Mouse (Mus musculus) liver, embryonic 15.5 days (tissue): ENCODE measurements at regions not wholly inside any gene's neighbourhood (a gene's known extent, or its start where the extent isn't known, plus 50 kb on each side); places are given as distances from the start of the nearest gene placed in this dataset.

Source experiments
- ATAC-seq: fragments of 200-750 bp; cut with Nextera tagmentation; 2 replicates; pipeline ENCODE4 v1.8.0; 2017; ENCODE audit warnings: moderate number of reproducible peaks, mild to moderate bottlenecking, moderate library complexity; ENCODE audit not compliant: insufficient read depth
- H3K27ac ChIP-seq: fragments of 300-500 bp; sonication (generic); replicated peaks from 2 replicates; pipeline ENCODE4 v1.5.1; 2015; ENCODE audit warnings: mild to moderate bottlenecking, inconsistent platforms
- H3K27me3 ChIP-seq: fragments of 300-500 bp; sonication (generic); 2 replicates; pipeline ENCODE4 v1.6.1; 2015; ENCODE audit warnings: mild to moderate bottlenecking, inconsistent platforms
- H3K36me3 ChIP-seq: fragments of 300-500 bp; sonication (generic); replicated peaks from 2 replicates; pipeline ENCODE4 v1.6.1; 2015; ENCODE audit warnings: moderate library complexity, mild to moderate bottlenecking, inconsistent platforms
- H3K4me1 ChIP-seq: fragments of 300-500 bp; sonication (generic); replicated peaks from 2 replicates; pipeline ENCODE4 v1.6.1; 2015; ENCODE audit warnings: inconsistent platforms
- H3K4me2 ChIP-seq: fragments of 300-500 bp; sonication (generic); 2 replicates; pipeline ENCODE4 v1.6.1; 2015; ENCODE audit warnings: moderate library complexity, mild to moderate bottlenecking, inconsistent platforms
- H3K4me3 ChIP-seq: fragments of 300-500 bp; sonication (generic); replicated peaks from 2 replicates; pipeline ENCODE4 v1.5.1; 2015; ENCODE audit warnings: mild to moderate bottlenecking, inconsistent platforms
- H3K9ac ChIP-seq: fragments of 300-500 bp; sonication (generic); 2 replicates; pipeline ENCODE4 v1.6.1; 2015; ENCODE audit warnings: moderate library complexity, mild to moderate bottlenecking, inconsistent platforms
- H3K9me3 ChIP-seq: fragments of 300-500 bp; sonication (generic); replicated peaks from 2 replicates; pipeline ENCODE4 v1.6.1; 2016; ENCODE audit warnings: inconsistent platforms
- WGBS: fragments of 180-500 bp; shearing (Covaris S2); methylation state at CpG from one replicate; pipeline ENCODE4 v1.1.7; 2015; ENCODE audit warnings: mixed read lengths; ENCODE audit not compliant: insufficient replicate concordance; 5-methylcytosine and 5-hydroxymethylcytosine counted together

- H3K27me3 ChIP-seq, result no peaks in the 10 kb centered on the region
- H3K4me3 ChIP-seq, result no peak overlapping the region
- H3K9me3 ChIP-seq, result no peaks in the 10 kb centered on the region
- no peak overlapping the region for H3K4me2 ChIP-seq
- H3K27ac ChIP-seq, result no peak overlapping the region
- no peak for ATAC-seq
- H3K36me3 ChIP-seq, result no peaks in the 10 kb centered on the region
- H3K4me1 ChIP-seq, result no peaks in the 10 kb centered on the region
- H3K9ac ChIP-seq, result no peak overlapping the region
- WGBS, result 52% methylated on average over 8 of the region's 8 CpGs
These were observed 276.0 kb upstream of the Cdyl start for GRCm38 (mm10) chr13:35383624-35384018.

GRCm38 (mm10) chr13:35388380-35388779 lies 271.3 kb upstream of the Cdyl start:
- WGBS, result 5% methylated on average over 1 of the region's 1 CpGs

GRCm38 (mm10) chr13:35389781-35390525 lies 269.7 kb upstream of the Cdyl start:
- no peak for ATAC-seq
- no peak overlapping the region for H3K9ac ChIP-seq
- no peaks in the 10 kb centered on the region; the same call in 1 of the 2 replicates for H3K4me1 ChIP-seq
- no peaks in the 10 kb centered on the region for H3K36me3 ChIP-seq
- H3K4me2 ChIP-seq, result no peak overlapping the region
- WGBS, result 46% methylated on average over 6 of the region's 6 CpGs
- H3K27me3 ChIP-seq, result no peaks in the 10 kb centered on the region
- H3K9me3 ChIP-seq, result no peaks in the 10 kb centered on the region
- no peak overlapping the region for H3K4me3 ChIP-seq
- no peak overlapping the region for H3K27ac ChIP-seq

More at GRCm38 (mm10) chr13:35388380-35388779, 271.3 kb upstream of the Cdyl start:
- Histone ChIP-seq H3K4me2 (no peak overlapping the region), H3K4me3 (no peak overlapping the region), H3K4me1 (no peaks in the 10 kb centered on the region; the same call in 1 of the 2 replicates), H3K36me3 (no peaks in the 10 kb centered on the region), H3K9me3 (no peaks in the 10 kb centered on the region), H3K27ac (no peak overlapping the region), H3K9ac (no peak overlapping the region), H3K27me3 (no peaks in the 10 kb centered on the region)
- no peak for ATAC-seq

GRCm38 (mm10) chr13:35390526-35390880 lies 269.1 kb upstream of the Cdyl start:
- WGBS, result 71% methylated on average over 4 of the region's 4 CpGs
- no peak for ATAC-seq
- no peak overlapping the region for H3K4me2 ChIP-seq
- H3K4me1 ChIP-seq, result no peaks in the 10 kb centered on the region; the same call in 1 of the 2 replicates
- no peak overlapping the region for H3K9ac ChIP-seq
- no peak overlapping the region for H3K4me3 ChIP-seq
- H3K9me3 ChIP-seq, result no peaks in the 10 kb centered on the region
- H3K27ac ChIP-seq, result no peak overlapping the region
- no peaks in the 10 kb centered on the region for H3K36me3 ChIP-seq
- no peaks in the 10 kb centered on the region for H3K27me3 ChIP-seq

GRCm38 (mm10) chr13:35392167-35392566 lies 267.5 kb upstream of the Cdyl start:
- Histone ChIP-seq H3K4me3 (no peak overlapping the region), H3K9ac (no peak overlapping the region), H3K4me2 (no peak overlapping the region), H3K27ac (no peak overlapping the region), H3K9me3 (no peaks in the 10 kb centered on the region), H3K36me3 (no peaks in the 10 kb centered on the region), H3K4me1 (no peaks in the 10 kb centered on the region; the same call in 1 of the 2 replicates), H3K27me3 (no peaks in the 10 kb centered on the region)
- no peak for ATAC-seq
- WGBS, result 51% methylated on average over 6 of the region's 6 CpGs

- no peak for ATAC-seq
These were observed 264.4 kb upstream of the Cdyl start for GRCm38 (mm10) chr13:35395192-35395591.

GRCm38 (mm10) chr13:35395630-35396029 lies 264.0 kb upstream of the Cdyl start:
- ATAC-seq, result no peak
- no peak overlapping the region for H3K4me3 ChIP-seq
- no peaks in the 10 kb centered on the region for H3K9me3 ChIP-seq
- no peak overlapping the region for H3K4me2 ChIP-seq
- WGBS, result 28% methylated on average over 5 of the region's 5 CpGs
- H3K4me1 ChIP-seq, result no peaks in the 10 kb centered on the region; the same call in 1 of the 2 replicates
- no peak overlapping the region for H3K27ac ChIP-seq
- H3K36me3 ChIP-seq, result no peaks in the 10 kb centered on the region
- H3K9ac ChIP-seq, result no peak overlapping the region
- H3K27me3 ChIP-seq, result no peaks in the 10 kb centered on the region

More at GRCm38 (mm10) chr13:35395192-35395591, 264.4 kb upstream of the Cdyl start:
- H3K36me3 ChIP-seq, result no peaks in the 10 kb centered on the region
- no peaks in the 10 kb centered on the region; the same call in 1 of the 2 replicates for H3K4me1 ChIP-seq
- no peak overlapping the region for H3K27ac ChIP-seq
- WGBS, result 39% methylated on average over 4 of the region's 4 CpGs
- no peaks in the 10 kb centered on the region for H3K9me3 ChIP-seq
- H3K9ac ChIP-seq, result no peak overlapping the region
- H3K4me3 ChIP-seq, result no peak overlapping the region
- no peaks in the 10 kb centered on the region for H3K27me3 ChIP-seq
- H3K4me2 ChIP-seq, result no peak overlapping the region

GRCm38 (mm10) chr13:35397166-35397565 lies 262.5 kb upstream of the Cdyl start:
- Histone ChIP-seq H3K27ac (no peak overlapping the region), H3K4me2 (no peak overlapping the region), H3K36me3 (no peaks in the 10 kb centered on the region), H3K9me3 (no peaks in the 10 kb centered on the region), H3K4me3 (no peak overlapping the region), H3K4me1 (no peaks in the 10 kb centered on the region; the same call in 1 of the 2 replicates), H3K27me3 (no peaks in the 10 kb centered on the region), H3K9ac (no peak overlapping the region)
- no peak for ATAC-seq
- WGBS, result 41% methylated on average over 2 of the region's 2 CpGs

- no peak overlapping the region for H3K27ac ChIP-seq
- H3K27me3 ChIP-seq, result no peaks in the 10 kb centered on the region
- no peak overlapping the region for H3K4me3 ChIP-seq
- 49% methylated on average over 8 of the region's 8 CpGs for WGBS
- H3K9ac ChIP-seq, result no peak overlapping the region
- H3K9me3 ChIP-seq, result no peaks in the 10 kb centered on the region
- no peaks in the 10 kb centered on the region for H3K4me1 ChIP-seq
- H3K4me2 ChIP-seq, result no peak overlapping the region
- H3K36me3 ChIP-seq, result no peaks in the 10 kb centered on the region
- ATAC-seq, result no peak
These were observed 261.4 kb upstream of the Cdyl start for GRCm38 (mm10) chr13:35398192-35398591.

- Histone ChIP-seq H3K9ac (no peak overlapping the region), H3K27me3 (no peaks in the 10 kb centered on the region), H3K36me3 (no peaks in the 10 kb centered on the region), H3K9me3 (no peaks in the 10 kb centered on the region), H3K4me3 (no peak overlapping the region), H3K4me2 (no peak overlapping the region), H3K27ac (no peak overlapping the region), H3K4me1 (no peaks in the 10 kb centered on the region)
- no peak for ATAC-seq
- WGBS, result 56% methylated on average over 2 of the region's 2 CpGs
These were observed 256.8 kb upstream of the Cdyl start for GRCm38 (mm10) chr13:35402856-35403255.

GRCm38 (mm10) chr13:35404428-35404827 lies 255.2 kb upstream of the Cdyl start:
- Histone ChIP-seq H3K9ac (no peak overlapping the region), H3K4me1 (no peaks in the 10 kb centered on the region), H3K4me2 (no peak overlapping the region), H3K9me3 (no peaks in the 10 kb centered on the region), H3K36me3 (no peaks in the 10 kb centered on the region), H3K27me3 (no peaks in the 10 kb centered on the region), H3K27ac (no peak overlapping the region), H3K4me3 (no peak overlapping the region)
- WGBS, result 49% methylated on average over 5 of the region's 5 CpGs
- no peak for ATAC-seq

GRCm38 (mm10) chr13:35405384-35405783 lies 254.2 kb upstream of the Cdyl start:
- no peak overlapping the region for H3K4me2 ChIP-seq
- H3K36me3 ChIP-seq, result no peaks in the 10 kb centered on the region
- no peaks in the 10 kb centered on the region for H3K9me3 ChIP-seq
- WGBS, result 51% methylated on average over 1 of the region's 1 CpGs
- H3K4me1 ChIP-seq, result no peaks in the 10 kb centered on the region
- no peak overlapping the region for H3K27ac ChIP-seq
- no peak overlapping the region for H3K4me3 ChIP-seq
- ATAC-seq, result no peak
- no peak overlapping the region for H3K9ac ChIP-seq
- no peaks in the 10 kb centered on the region for H3K27me3 ChIP-seq
